Mouse (Mus musculus) layer of hippocampus, adult 9-10 months (tissue): Measurements from ENCODE around the gene Adra2c.

Experiments used
- DNase-seq: peaks from one replicate; pipeline ENCODE4 v3.0.0; 2022; ENCODE audit warnings: low spot score

Gene Adra2c

DNA sequence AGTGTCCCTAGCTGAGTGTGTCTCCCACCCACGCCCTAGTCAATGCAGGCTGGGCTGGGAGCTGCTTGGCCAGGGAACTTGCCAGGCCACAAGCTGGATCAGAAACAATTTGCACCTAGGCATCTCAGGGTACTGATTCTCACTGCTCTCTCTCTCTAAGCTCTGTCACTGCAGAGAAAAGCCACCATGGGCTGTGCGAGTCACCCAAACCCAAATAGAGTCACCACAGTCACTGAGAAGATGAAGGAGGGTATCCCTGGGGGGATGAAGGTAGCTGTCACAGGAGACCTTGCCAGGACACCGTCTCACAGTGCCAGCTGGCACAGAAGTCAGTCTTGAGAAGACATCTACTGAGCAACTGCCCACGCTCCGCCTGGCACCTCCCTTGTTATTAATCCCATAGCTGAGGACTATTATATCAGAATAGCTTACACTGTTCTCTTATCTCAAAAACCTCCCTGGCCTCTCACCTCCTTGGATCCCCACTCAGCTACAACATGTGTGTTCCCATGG, 33.7 kb downstream of the Adra2c start:
- DNase-seq, result no peak

DNA sequence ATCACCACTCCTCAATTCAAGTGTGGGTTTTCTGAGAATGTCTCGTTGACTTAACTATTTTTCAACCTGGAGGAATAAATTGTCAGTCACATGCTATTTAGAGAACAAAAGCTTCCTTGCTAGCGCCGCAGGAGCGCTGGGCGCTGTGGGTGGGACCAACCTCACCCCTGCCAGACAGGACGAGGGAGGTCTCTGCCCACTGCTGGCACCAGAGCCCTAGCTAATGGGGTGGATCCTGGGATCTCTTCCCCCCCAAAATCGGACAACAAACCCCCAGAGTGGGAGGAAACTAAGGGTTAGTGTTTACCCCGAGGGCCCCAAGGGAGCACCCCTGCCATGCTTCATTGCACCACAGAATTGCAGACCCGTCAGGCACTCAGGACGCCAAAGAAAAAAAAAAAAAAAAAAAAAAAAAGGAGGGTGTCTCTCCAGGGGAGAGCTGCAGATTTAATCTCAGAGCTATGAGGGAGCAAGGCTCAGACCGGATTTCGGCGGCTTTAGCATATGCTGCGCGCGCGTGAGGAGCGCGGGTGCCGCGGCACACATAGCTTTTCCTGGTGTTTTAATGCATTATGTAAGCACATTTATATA, 35.2 kb downstream of the Adra2c start:
- no peak for DNase-seq

DNA sequence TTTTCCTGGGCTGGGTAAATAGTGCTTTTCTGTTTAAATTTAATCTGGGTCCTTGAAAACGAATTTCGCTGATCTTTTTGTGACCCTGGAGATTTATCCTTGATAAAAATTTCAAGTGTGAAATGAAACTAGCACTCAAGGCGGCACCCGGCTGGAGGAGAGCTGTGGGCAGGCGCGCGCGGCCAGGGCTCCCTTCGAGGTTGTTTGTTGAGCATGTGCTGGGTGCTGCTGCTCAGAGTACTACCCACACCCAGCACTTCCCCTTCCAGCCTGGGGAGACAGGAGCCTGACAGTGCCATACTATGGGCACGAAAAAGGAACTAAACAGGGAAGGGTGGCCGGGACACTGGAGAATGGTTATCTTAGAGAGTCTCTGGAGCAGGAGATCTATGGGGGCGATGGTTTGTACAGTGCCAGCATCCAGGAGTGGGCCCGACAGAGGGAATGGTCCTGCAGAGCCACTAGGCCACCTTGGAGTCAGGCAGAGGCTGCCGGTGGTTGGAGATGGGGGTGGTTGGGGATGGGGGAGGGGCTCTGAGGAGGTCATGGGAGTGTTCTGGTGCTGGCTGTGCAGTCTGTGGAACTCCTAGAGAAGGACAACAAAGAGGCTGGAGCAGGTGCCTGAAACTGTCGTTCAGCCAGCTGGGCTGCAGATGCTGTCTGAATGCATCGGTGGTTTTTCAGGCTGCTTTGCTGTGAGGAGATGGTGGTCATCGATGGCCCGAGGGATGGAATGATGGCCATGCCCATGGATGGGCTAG, 35.9 kb downstream of the Adra2c start:
- no peak for DNase-seq

DNA sequence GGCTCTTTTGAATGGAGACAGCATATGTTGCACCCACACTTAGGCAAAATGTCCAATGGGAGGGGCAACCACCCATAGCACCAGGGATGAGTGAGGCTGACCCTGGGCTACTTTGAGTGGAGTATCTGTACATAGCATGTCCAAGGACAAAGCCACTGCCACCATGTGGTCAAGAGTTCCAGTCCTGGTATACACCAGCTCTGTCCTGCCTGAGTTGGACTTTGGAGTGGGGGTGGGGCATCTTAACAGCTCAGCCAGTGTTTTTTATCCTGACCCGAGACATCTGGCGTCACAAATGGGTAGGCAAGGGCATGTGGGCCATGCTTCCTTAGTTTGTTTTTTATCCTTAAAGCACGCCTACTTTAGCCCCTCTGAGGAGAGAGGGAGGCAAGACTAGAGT, 36.5 kb downstream of the Adra2c start:
- no peak for DNase-seq

DNA sequence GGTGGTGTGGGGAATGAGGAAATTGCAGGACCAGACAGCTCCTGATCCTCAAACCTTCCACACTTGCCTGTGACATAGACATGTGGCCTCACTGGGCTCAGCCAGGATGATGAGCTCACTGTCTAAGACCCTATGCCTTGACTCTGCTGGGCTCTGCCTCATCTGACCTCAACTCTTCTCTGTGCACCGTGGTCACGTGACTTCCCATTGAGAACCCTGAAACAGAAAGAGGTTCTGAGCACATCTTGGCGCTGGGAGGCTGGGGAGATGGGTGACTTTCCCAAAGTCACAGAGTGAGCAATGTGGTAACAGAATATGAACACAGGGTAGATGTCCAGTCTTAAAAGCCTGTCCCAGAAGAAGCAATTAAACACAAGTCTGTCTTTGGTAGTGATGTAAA, 37.1 kb downstream of the Adra2c start:
- no peak for DNase-seq

DNA sequence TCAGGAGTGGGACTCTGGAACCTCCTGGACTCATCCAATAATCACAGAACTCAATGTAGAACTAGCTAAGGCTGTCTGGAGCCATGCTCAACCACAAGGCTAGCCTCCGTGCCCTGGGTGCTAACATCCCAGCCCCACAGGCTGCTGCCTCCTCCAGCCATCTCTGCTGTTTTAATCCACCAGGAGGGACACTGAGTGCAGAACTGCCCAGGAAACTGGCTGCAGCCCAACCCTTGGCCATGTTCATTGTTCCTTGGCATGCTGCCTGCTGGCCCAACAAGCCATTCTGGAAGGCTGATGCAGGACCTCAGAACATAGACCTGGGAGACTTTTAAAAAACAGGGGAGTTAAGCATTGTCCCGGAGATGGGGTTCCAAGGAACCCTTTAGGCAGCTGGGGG, 42.5 kb downstream of the Adra2c start:
- no peak for DNase-seq

DNA sequence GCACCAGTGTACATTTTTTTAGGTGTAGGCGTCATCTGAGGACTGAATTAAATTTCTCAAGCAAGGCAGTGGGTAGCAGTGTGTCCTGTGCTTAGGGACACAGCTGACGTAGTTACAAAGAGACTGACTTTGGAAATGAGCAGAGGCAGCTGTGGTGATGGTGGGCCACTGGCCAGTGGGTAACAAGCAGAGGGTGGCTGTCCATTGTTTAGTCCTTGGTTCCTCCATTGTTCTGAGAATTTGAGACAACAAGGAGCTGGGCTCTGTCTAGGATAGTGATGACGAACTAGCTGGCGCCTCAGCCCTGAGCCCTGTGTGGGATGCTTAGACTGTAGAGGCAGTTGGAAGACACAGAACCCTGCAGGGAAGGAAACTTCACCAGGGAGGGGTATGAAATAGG, 52.7 kb downstream of the Adra2c start:
- no peak for DNase-seq
